Comparison of ENCODE assay signal across 25 mouse cellular contexts in the genomic region with DNA sequence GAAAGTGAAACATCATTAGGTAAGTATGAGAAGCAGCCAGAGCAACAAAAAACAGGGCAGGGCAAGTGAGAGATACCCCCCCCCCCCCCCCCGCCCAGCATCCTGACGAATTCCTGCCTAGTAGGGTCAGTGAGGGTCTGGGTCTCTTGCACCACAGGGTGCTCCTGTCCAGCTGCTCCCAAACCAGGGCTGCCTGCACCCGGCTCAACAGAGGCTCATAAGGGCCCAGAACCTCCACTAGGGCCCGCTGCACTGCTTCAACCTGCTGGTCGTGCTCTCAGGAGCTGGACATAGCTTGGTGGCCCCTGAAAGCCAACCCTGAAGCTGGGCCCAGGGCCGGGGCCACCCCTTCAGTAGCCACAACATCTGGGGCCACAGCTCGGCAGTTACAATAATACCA.
"Had no signal": no experiment of that assay in that cellular context is flagged by ENCODE, and none has a peak within 500 bp of the region (broad histone marks: within the 10 kb centered on the region; RNA-seq: fewer than 3 reads in every experiment).

No protein-coding gene starts in this region.

- DNase-seq: gastrocnemius, adult 2 months; gastrocnemius, postnatal 10 days; gastrocnemius, postnatal 25 days; heart, adult 2 months; heart, postnatal 10 days; heart, postnatal 4 days; kidney, adult 18-20 months; kidney, adult 8-10 months; kidney, postnatal 10 days; kidney, postnatal 25 days; kidney, postnatal 4 days; liver; liver, embryonic 13.5 days had no signal

- H3K36me3 ChIP-seq: heart, embryonic 12.5 days; intestine, embryonic 15.5 days; limb, embryonic 10.5 days; limb, embryonic 12.5 days; liver, embryonic 13.5 days; liver, embryonic 15.5 days had no signal

- H3K9ac ChIP-seq: heart, embryonic 12.5 days; hindbrain, embryonic 14.5 days; intestine, embryonic 15.5 days; limb, embryonic 12.5 days; liver, embryonic 13.5 days; liver, embryonic 15.5 days had no signal

- H3K27ac ChIP-seq: gastrocnemius, adult 2 months; heart, adult 2 months; hindbrain, embryonic 14.5 days; intestine, embryonic 15.5 days; layer of hippocampus, adult 2 months; left cerebral cortex, adult 2 months; limb, embryonic 10.5 days; limb, embryonic 12.5 days; liver, embryonic 13.5 days; liver, embryonic 15.5 days had no signal

- H3K9me3 ChIP-seq: intestine, embryonic 15.5 days; limb, embryonic 10.5 days; limb, embryonic 12.5 days; liver, embryonic 13.5 days; liver, embryonic 15.5 days had no signal

- H3K4me2 ChIP-seq: heart, embryonic 12.5 days; hindbrain, embryonic 14.5 days; intestine, embryonic 15.5 days; limb, embryonic 12.5 days; liver, embryonic 11.5 days; liver, embryonic 13.5 days; liver, embryonic 15.5 days had no signal

- ATAC-seq: hindbrain, embryonic 16.5 days; inflammation-experienced regulatory T-cells, adult 6 months; intestine, embryonic 15.5 days; intestine, postnatal 0 days had no signal

- H3K27me3 ChIP-seq: heart, embryonic 12.5 days; intestine, embryonic 15.5 days; limb, embryonic 12.5 days; liver, embryonic 13.5 days; liver, embryonic 15.5 days had no signal

- H3K4me1 ChIP-seq: heart, embryonic 12.5 days; intestine, embryonic 15.5 days; limb, embryonic 10.5 days; limb, embryonic 12.5 days; liver, embryonic 13.5 days; liver, embryonic 15.5 days had no signal

- H3K4me3 ChIP-seq: gastrocnemius, adult 2 months; heart, adult 2 months; heart, embryonic 12.5 days; intestine, embryonic 15.5 days; layer of hippocampus, adult 2 months; left cerebral cortex, adult 2 months; limb, embryonic 10.5 days; limb, embryonic 12.5 days; liver, embryonic 13.5 days; liver, embryonic 15.5 days had no signal
